Mouse (Mus musculus): ENCODE results near the gene Itfg2. TPM values are rescaled to one million over a fixed set of nuclear protein-coding genes. Genes with fewer than 3 reads are reported as not detected.
"Not testable (repeated sequence)": the region's sequence is repeated elsewhere in the genome, so short reads cannot be mapped to it uniquely, and the experiment has no call there.

The Itfg2 gene
- polyA plus RNA-seq, 1 experiment from 2014 or later = 39.0 TPM

DNA sequence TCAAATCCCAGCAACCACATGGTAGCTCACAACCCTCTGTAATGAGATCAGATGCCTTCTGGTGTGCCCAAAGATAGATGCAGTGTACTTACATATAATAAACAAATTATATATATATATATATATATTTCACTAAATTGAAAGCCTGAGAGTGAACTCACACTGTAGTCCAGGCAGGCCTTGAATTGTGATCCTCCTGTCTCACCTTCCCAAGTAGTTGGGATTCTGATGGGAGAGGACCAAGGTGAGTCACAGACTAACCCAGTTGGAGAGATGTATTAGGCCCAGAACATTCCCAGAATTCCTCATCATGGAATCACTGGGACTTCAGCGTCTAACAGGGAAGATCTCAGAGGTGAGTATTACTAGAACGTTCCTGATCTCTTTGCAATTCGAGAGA is 25.7 kb downstream of the Itfg2 start, which contains the start of gene Nrip2:
Gene Nrip2 (plus strand): TSS at position 301 of the 400 bp plus-strand sequence.
- no peaks in the 10 kb centered on the region for H3K27me3 ChIP-seq (ENCODE audit: insufficient read depth, poor library complexity, severe bottlenecking)
- H3K4me3 ChIP-seq = peak within 1 kb of the TSS; percentile 16; the same call in 1 of the 2 replicates
- peak within 1 kb of the TSS; percentile 64 for H3K27ac ChIP-seq
- H3K36me3 ChIP-seq = no peaks in the 10 kb centered on the region
- DNase-seq (ENCODE audit: low spot score) = no peak
- peaks cover 16% of the 10 kb centered on the region for H3K4me1 ChIP-seq (replicated peaks)
- 77% methylated on average over 3 of the region's 3 CpGs for WGBS
- no peaks in the 10 kb centered on the region for H3K9me3 ChIP-seq

- Histone ChIP-seq H3K27me3 (ENCODE audit: insufficient read depth, poor library complexity, severe bottlenecking) (no peaks in the 10 kb centered on the region), H3K9me3 (no peaks in the 10 kb centered on the region), H3K36me3 (no peaks in the 10 kb centered on the region), H3K4me3 (no peak overlapping the region), H3K27ac (no peak overlapping the region), H3K4me1 (replicated peaks) (peaks cover 16% of the 10 kb centered on the region)
- DNase-seq (ENCODE audit: low spot score) = no peak
- 85% methylated on average over 7 of the region's 7 CpGs for WGBS
Observed at GRCm38 (mm10) chr6:128397574-128398261, 27.0 kb downstream of the Itfg2 start.

DNA sequence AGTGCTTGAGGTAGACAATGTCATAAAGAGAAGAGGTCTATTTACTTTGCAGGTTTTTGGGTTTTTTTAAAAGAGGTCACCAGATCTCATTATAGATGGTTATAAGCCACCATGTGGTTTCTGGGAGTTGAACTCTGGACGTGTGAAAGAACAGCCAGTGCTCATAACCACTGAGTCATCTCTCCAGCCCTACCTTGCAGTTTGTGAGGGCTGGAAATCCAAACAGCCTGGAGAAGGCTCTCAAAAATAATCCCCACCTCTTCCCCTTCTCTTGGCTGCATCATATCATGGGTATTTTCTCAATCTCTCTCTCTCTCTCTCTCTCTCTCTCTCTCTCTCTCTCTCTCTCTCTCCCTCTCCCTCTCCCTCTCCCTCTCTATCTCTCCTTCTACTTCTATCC is 34.0 kb downstream of the Itfg2 start:
- no peak overlapping the region for H3K4me3 ChIP-seq
- WGBS = 70% methylated on average over 1 of the region's 1 CpGs
- no peak for DNase-seq (ENCODE audit: low spot score)
- no peaks in the 10 kb centered on the region for H3K9me3 ChIP-seq
- no peaks in the 10 kb centered on the region for H3K4me1 ChIP-seq (replicated peaks)
- H3K36me3 ChIP-seq = no peaks in the 10 kb centered on the region
- no peaks in the 10 kb centered on the region for H3K27me3 ChIP-seq (ENCODE audit: insufficient read depth, poor library complexity, severe bottlenecking)
- H3K27ac ChIP-seq = no peak overlapping the region

DNA sequence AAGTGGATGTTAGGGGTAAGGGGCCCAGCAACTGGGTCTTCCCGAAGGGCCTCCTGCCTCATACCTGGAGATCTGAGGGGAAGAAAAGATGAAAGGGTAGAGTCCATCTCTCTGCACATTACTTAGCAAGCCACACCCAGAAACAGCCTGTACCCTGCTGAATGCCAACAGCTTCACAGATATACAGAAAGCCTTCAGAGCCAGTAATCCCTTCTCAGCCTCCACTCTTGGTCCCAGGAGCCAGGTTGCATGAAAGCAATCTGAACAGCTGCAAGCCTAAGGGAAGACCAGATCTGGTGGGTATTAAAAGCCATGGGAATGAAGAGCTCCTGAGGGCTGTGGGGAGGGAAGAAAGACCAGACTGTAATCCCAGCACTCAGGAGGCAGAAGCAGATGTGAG is 35.5 kb downstream of the Itfg2 start:
- Histone ChIP-seq H3K9me3 (no peaks in the 10 kb centered on the region), H3K27me3 (ENCODE audit: insufficient read depth, poor library complexity, severe bottlenecking) (no peaks in the 10 kb centered on the region), H3K4me3 (no peak overlapping the region), H3K36me3 (no peaks in the 10 kb centered on the region), H3K27ac (no peak overlapping the region), H3K4me1 (replicated peaks) (no peaks in the 10 kb centered on the region)
- DNase-seq (ENCODE audit: low spot score) = no peak
- WGBS = 93% methylated on average over 1 of the region's 1 CpGs

DNA sequence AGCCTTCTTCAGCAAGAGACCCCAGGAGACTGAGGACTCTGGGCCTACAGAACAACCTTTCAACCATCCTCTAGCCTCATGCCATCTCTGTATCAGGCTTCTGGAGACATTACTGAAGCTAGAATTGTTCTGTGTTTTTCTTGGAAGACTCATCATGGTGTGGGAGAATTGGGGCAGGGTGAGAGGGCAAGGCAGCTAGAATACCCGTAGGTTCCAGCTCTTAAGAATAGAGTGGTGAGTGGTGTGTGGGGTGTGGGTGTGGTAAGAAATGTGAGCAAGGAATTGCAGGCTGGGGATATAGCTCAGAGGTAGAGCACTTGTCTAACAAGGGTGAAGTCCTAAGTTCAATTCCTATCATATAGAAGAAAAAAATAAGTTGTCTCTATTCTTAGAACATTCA is 39.7 kb downstream of the Itfg2 start:
- Histone ChIP-seq H3K27ac (no peak overlapping the region), H3K4me1 (replicated peaks) (no peaks in the 10 kb centered on the region), H3K36me3 (no peaks in the 10 kb centered on the region), H3K4me3 (no peak overlapping the region), H3K27me3 (ENCODE audit: insufficient read depth, poor library complexity, severe bottlenecking) (no peaks in the 10 kb centered on the region), H3K9me3 (no peaks in the 10 kb centered on the region)
- DNase-seq (ENCODE audit: low spot score) = no peak
- 85% methylated on average over 1 of the region's 1 CpGs for WGBS

DNA sequence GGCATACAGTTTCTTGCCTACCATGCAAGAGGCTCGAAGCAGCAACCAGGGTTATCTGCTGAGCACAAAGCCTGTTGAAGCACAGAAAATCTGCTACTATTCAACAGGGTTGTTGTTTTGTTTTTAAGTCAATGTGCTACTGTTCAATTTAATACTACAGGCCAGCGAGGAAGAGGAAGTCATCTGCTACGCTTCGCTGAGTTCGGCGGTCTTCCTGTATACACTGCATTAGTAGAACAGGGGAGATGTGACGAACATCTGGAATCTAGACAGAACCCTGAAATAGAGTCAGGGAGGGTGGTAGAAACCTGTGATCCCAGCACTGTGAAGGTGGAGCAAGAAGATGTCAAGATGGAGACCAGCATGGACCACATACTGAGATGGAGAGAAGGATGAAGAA is 41.0 kb downstream of the Itfg2 start:
- Histone ChIP-seq H3K4me1 (replicated peaks) (no peaks in the 10 kb centered on the region), H3K27ac (no peak overlapping the region), H3K27me3 (ENCODE audit: insufficient read depth, poor library complexity, severe bottlenecking) (no peaks in the 10 kb centered on the region), H3K9me3 (no peaks in the 10 kb centered on the region), H3K36me3 (no peaks in the 10 kb centered on the region), H3K4me3 (no peak overlapping the region)
- WGBS = 79% methylated on average over 7 of the region's 7 CpGs
- no peak for DNase-seq (ENCODE audit: low spot score)

DNA sequence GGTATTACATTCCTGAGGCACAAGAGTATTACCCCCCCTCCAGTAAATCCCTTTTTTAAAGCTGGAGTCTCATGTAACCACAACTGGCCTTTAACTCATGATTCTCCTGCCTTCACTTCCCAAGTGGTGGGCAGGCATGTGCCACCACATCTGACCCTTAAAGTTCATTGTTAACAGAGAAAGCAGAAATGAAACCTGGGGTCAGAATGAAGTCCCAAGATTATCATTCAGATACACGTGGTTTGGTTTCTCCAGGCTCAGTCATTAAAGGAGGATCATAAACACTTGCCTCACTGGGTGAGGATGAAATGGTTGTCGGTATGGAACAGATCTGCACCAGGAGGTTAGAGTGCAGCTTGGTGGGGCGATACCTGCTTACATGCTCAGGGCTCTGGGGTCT is 43.5 kb downstream of the Itfg2 start:
- Histone ChIP-seq H3K27me3 (ENCODE audit: insufficient read depth, poor library complexity, severe bottlenecking) (no peaks in the 10 kb centered on the region), H3K4me3 (no peak overlapping the region), H3K27ac (no peak overlapping the region), H3K36me3 (peaks cover 18% of the 10 kb centered on the region), H3K4me1 (replicated peaks) (no peaks in the 10 kb centered on the region), H3K9me3 (no peaks in the 10 kb centered on the region)
- WGBS = 79% methylated on average over 3 of the region's 3 CpGs
- DNase-seq (ENCODE audit: low spot score) = no peak

GRCm38 (mm10) chr6:128380594-128381167 is 44.0 kb downstream of the Itfg2 start:
- not testable (repeated sequence) for DNase-seq (ENCODE audit: low spot score); H3K9me3 ChIP-seq; H3K4me1 ChIP-seq (replicated peaks); H3K27me3 ChIP-seq (ENCODE audit: insufficient read depth, poor library complexity, severe bottlenecking); H3K4me3 ChIP-seq; H3K27ac ChIP-seq
- 81% methylated on average over 1 of the region's 1 CpGs for WGBS
- H3K36me3 ChIP-seq = peaks cover 24% of the 10 kb centered on the region

DNA sequence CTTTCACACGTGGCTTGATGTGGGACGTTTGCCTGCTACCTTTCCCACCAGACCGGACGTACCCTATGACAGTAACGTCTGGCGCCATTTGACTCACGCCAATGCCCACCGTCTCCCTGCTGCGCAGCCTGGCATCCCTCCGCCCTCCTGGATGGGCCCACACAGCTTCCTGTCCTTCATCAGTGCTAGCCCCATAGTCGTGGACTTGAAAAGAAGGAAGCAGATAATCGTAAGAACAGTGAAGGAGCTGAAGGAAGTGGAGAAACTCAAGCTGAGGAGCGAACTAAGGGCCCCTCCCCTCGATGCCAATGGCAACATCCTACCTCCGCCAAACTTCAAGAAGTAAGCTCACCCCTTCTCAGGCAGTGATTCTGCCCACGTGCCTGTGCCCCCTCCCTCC is 45.1 kb downstream of the Itfg2 start:
- H3K4me3 ChIP-seq = no peak overlapping the region
- 84% methylated on average over 16 of the region's 16 CpGs for WGBS
- H3K36me3 ChIP-seq = peaks cover 31% of the 10 kb centered on the region
- DNase-seq (ENCODE audit: low spot score) = no peak
- no peak overlapping the region for H3K27ac ChIP-seq
- peaks cover 10% of the 10 kb centered on the region for H3K4me1 ChIP-seq (replicated peaks)
- H3K27me3 ChIP-seq (ENCODE audit: insufficient read depth, poor library complexity, severe bottlenecking) = no peaks in the 10 kb centered on the region
- H3K9me3 ChIP-seq = no peaks in the 10 kb centered on the region

DNA sequence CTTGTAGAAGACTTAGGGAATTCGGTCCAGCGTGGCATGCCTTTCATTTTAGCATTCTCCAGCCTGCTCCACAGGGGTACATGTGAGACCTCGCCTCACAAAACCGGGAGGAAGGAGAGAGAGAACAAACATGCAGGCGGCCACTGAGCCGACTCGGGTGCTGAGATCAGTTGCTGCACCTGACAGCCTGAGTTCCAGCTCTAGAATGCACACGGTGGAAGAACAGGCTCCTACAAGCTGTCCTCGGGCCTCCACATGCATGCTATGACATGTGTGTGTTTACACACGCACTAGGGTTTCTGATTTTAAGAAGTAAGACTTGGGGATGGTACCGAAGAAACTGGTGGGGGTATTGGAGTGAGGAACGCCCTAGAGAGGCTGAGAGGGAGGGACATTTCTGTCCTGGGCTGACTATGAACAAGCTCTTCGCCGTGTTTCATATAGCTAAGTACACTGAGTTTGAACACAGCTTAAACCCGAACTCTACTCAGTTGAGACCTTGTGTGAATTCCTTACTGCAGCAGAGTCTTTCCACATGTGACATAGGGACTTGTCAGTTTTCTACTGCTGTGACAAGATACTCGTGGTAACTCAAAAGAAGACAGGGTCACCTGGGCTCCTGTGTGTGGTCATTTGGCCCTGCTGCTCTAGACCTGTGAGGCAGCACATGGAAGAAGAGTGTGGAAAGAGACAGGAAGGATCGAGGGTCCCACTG is 48.2 kb downstream of the Itfg2 start:
- H3K9me3 ChIP-seq = no peaks in the 10 kb centered on the region
- H3K4me1 ChIP-seq (replicated peaks) = peaks cover 28% of the 10 kb centered on the region
- H3K36me3 ChIP-seq = peaks cover 62% of the 10 kb centered on the region
- no peaks in the 10 kb centered on the region for H3K27me3 ChIP-seq (ENCODE audit: insufficient read depth, poor library complexity, severe bottlenecking)
- no peak overlapping the region for H3K4me3 ChIP-seq
- H3K27ac ChIP-seq = no peak overlapping the region
- WGBS = 92% methylated on average over 17 of the region's 17 CpGs
- no peak for DNase-seq (ENCODE audit: low spot score)

GRCm38 (mm10) chr6:128375192-128375591 is 49.5 kb downstream of the Itfg2 start, which contains the start of the genes Tex52 and Gm44596:
TSS of gene Tex52 (plus strand) at chr6:128375456.
TSS of gene Gm44596 (plus strand) at chr6:128375503.
- peak; percentile 63 for DNase-seq (ENCODE audit: low spot score)
- 23% methylated on average over 6 of the region's 6 CpGs for WGBS
- Histone ChIP-seq H3K27ac (peak within 1 kb of the TSS; percentile 29; the same call in 1 of the 2 replicates), H3K4me1 (replicated peaks) (peaks cover 28% of the 10 kb centered on the region), H3K36me3 (peaks cover 76% of the 10 kb centered on the region), H3K9me3 (no peaks in the 10 kb centered on the region), H3K27me3 (ENCODE audit: insufficient read depth, poor library complexity, severe bottlenecking) (no peaks in the 10 kb centered on the region), H3K4me3 (no peak within 1 kb of the TSS)

GRCm38 (mm10) chr6:128370040-128370439 is 54.7 kb downstream of the Itfg2 start:
- Histone ChIP-seq H3K27me3 (ENCODE audit: insufficient read depth, poor library complexity, severe bottlenecking) (no peaks in the 10 kb centered on the region), H3K4me3 (no peak overlapping the region), H3K4me1 (replicated peaks) (peaks cover 29% of the 10 kb centered on the region), H3K27ac (no peak overlapping the region), H3K9me3 (no peaks in the 10 kb centered on the region), H3K36me3 (peaks cover 100% of the 10 kb centered on the region)
- DNase-seq (ENCODE audit: low spot score) = no peak
- WGBS = 95% methylated on average over 5 of the region's 5 CpGs

DNA sequence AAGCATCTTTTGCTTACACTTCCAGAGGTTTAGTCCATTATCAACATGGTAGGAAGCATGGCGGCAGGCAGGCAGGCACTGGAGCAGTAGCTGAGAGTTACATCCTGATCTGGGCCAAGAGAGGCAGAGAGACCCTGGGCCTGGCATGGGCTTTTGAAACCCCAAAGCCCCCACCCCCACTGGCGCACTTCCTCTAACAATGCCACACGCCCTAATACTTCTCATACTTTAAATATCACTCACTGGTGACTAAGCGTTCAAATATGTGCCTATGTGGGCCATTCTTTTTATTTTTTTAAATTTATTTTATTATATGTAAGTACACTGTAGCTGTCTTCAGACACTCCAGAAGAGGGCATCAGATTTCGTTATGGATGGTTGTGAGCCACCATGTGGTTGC is 58.3 kb downstream of the Itfg2 start:
- no peak for DNase-seq (ENCODE audit: low spot score)
- 92% methylated on average over 5 of the region's 5 CpGs for WGBS
- no peaks in the 10 kb centered on the region for H3K27me3 ChIP-seq (ENCODE audit: insufficient read depth, poor library complexity, severe bottlenecking)
- no peak overlapping the region for H3K4me3 ChIP-seq
- peaks cover 71% of the 10 kb centered on the region for H3K36me3 ChIP-seq
- H3K4me1 ChIP-seq (replicated peaks) = peaks cover 33% of the 10 kb centered on the region
- H3K9me3 ChIP-seq = no peaks in the 10 kb centered on the region
- H3K27ac ChIP-seq = no peak overlapping the region
